Mouse (Mus musculus) megakaryocyte, embryonic 14.5 days (primary cell): ENCODE results near the gene Retnlb. TPM values are rescaled to one million over a fixed set of nuclear protein-coding genes. Genes with fewer than 3 reads are reported as not detected.
A peak's percentile ranks its signal among the peaks of the same experiment; 100 is the strongest.

Experiments used
- H3K27me3 ChIP-seq: replicated peaks from 2 replicates; pipeline ENCODE3; 2012; ENCODE audit warnings: inconsistent platforms
- H3K36me3 ChIP-seq: replicated peaks from 2 replicates; pipeline ENCODE3; 2012; ENCODE audit warnings: low read length, inconsistent platforms, mixed read lengths
- H3K4me1 ChIP-seq: 2 replicates; pipeline ENCODE4 v1.6.1; 2012; ENCODE audit warnings: inconsistent platforms
- H3K4me3 ChIP-seq: replicated peaks from 2 replicates; pipeline ENCODE3; 2012; ENCODE audit warnings: moderate library complexity, mild to moderate bottlenecking, inconsistent platforms
- H3K9me3 ChIP-seq: 2 replicates; pipeline ENCODE4 v1.6.1; 2012; ENCODE audit warnings: inconsistent platforms
- FLI1 ChIP-seq: IDR thresholded peaks from 2 replicates; pipeline ENCODE4 v1.6.1; 2012; ENCODE audit warnings: low read length, inconsistent platforms, mixed read lengths
- GATA1 ChIP-seq: IDR thresholded peaks from 3 replicates; pipeline ENCODE4 v1.6.1; 2012; ENCODE audit warnings: mixed read lengths, low read length, inconsistent platforms, borderline replicate concordance
- polyA plus RNA-seq: library from polyadenylated mRNA; stranded (reverse); fragments of >175 nt; gene quantifications from 2 replicates; pipeline ENCODE4 v1.2.3, GENCODE M21; 2012; ENCODE audit warnings: low replicate concordance; ENCODE audit not compliant: insufficient read depth

The Retnlb gene
- polyA plus RNA-seq = not detected in 2 replicates

DNA sequence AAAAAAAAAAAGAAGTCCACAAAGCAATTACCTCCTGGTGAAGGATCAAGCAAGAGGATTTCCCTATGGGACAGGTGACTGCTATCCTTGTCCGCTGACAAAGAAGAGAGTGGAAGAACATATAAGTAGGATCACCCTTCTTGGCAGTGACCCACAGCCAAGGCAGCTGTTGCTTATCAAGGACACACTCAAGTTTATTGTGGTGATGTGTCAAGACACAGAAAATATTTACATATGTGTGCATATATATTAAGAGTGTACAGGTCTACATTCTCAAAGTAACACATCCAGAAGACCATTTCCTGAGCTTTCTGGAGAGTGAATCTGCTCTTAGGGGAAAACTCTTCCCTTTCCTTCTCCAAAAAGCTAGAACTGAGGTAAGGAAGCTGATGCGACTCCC lies at the start of gene Retnlb:
Retnlb (plus strand) TSS at position 162 of the 400 bp plus-strand sequence.
- Histone ChIP-seq H3K27me3 (no peaks in the 10 kb centered on the region), H3K4me3 (no peak within 1 kb of the TSS), H3K9me3 (no peaks in the 10 kb centered on the region), H3K36me3 (no peaks in the 10 kb centered on the region), H3K4me1 (no peaks in the 10 kb centered on the region)
- TF ChIP-seq FLI1 (no peak), GATA1 (no peak)

GRCm38 (mm10) chr16:48769183-48769582 lies 47.5 kb upstream of the Retnlb start:
- H3K4me3 ChIP-seq = no peak overlapping the region
- no peaks in the 10 kb centered on the region for H3K4me1 ChIP-seq
- H3K9me3 ChIP-seq = no peaks in the 10 kb centered on the region
- H3K36me3 ChIP-seq = no peaks in the 10 kb centered on the region
- no peaks in the 10 kb centered on the region for H3K27me3 ChIP-seq
- TF ChIP-seq FLI1 (no peak), GATA1 (no peak)

DNA sequence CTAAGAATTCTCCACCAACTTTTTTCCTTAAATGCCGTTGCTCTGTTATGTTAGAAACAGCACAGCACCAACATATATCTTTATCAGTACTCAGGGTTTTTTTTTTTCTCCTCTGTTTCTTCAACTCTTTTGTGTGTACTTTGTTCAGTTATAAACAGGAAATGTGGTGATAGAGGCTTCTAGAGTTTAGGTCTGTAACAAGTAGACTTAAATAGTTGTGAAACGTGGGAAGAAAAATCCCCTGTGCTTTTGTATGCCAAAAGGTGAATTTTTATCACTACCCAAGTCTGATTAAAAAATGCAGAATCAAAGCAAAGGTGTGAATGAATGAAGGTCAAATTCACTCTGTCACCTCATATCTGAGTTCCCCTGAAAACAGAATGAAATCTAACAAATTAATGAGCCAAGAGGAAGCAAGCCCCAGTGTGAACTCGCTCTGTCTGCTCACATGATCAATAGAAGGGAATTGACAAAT lies 44.6 kb upstream of the Retnlb start, which contains the start of gene Trat1:
Trat1 (minus strand) TSS at position 51 of the 475 bp plus-strand sequence.
- Histone ChIP-seq H3K27me3 (no peaks in the 10 kb centered on the region), H3K4me3 (no peak within 1 kb of the TSS), H3K9me3 (no peaks in the 10 kb centered on the region), H3K4me1 (no peaks in the 10 kb centered on the region), H3K36me3 (no peaks in the 10 kb centered on the region)
- TF ChIP-seq FLI1 = no peak
- no peak for TF ChIP-seq GATA1

- no peaks in the 10 kb centered on the region for H3K4me1 ChIP-seq
- TF ChIP-seq FLI1 = no peak
- TF ChIP-seq GATA1 = no peak
Observed at GRCm38 (mm10) chr16:48777254-48777653, 39.4 kb upstream of the Retnlb start.

DNA sequence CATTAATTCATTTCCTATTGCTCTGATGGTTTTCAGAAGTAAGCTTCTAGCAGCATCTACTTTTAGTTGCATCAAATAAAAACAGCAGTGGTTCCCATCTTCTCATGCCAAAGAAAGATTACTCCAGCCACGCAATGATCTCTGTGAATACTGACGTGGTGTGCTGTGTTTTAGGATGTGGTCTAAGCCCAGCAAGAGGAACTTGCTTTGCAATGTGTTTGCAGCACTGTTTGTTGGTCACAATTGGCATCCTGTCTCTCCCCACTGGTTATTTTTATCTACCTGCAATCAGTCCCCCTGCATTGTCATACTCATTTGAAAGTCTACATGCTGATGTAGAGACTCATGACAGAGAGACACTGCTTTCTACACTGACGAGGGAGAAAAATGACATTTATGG lies 30.4 kb upstream of the Retnlb start:
- no peaks in the 10 kb centered on the region for H3K9me3 ChIP-seq
- H3K4me3 ChIP-seq = peak overlapping the region; percentile 1
- TF ChIP-seq FLI1 (no peak), GATA1 (no peak)
- H3K4me1 ChIP-seq = peaks cover 9% of the 10 kb centered on the region
- no peaks in the 10 kb centered on the region for H3K36me3 ChIP-seq
- H3K27me3 ChIP-seq = no peaks in the 10 kb centered on the region

More at GRCm38 (mm10) chr16:48777254-48777653, 39.4 kb upstream of the Retnlb start:
- Histone ChIP-seq H3K36me3 (no peaks in the 10 kb centered on the region), H3K27me3 (no peaks in the 10 kb centered on the region), H3K4me3 (no peak overlapping the region), H3K9me3 (no peaks in the 10 kb centered on the region)

- Histone ChIP-seq H3K27me3 (no peaks in the 10 kb centered on the region), H3K4me3 (no peak overlapping the region), H3K36me3 (no peaks in the 10 kb centered on the region), H3K4me1 (peaks cover 9% of the 10 kb centered on the region), H3K9me3 (no peaks in the 10 kb centered on the region)
- TF ChIP-seq FLI1 = no peak
- no peak for TF ChIP-seq GATA1
Observed at GRCm38 (mm10) chr16:48788704-48789185, 27.9 kb upstream of the Retnlb start.

- Histone ChIP-seq H3K36me3 (no peaks in the 10 kb centered on the region), H3K9me3 (no peaks in the 10 kb centered on the region), H3K4me1 (no peaks in the 10 kb centered on the region), H3K27me3 (no peaks in the 10 kb centered on the region), H3K4me3 (no peak overlapping the region)
- no peak for TF ChIP-seq GATA1
- TF ChIP-seq FLI1 = no peak
Observed at GRCm38 (mm10) chr16:48798285-48798684, 18.4 kb upstream of the Retnlb start.

- no peak overlapping the region for H3K4me3 ChIP-seq
- no peaks in the 10 kb centered on the region for H3K4me1 ChIP-seq
- TF ChIP-seq GATA1 (no peak), FLI1 (no peak)
- no peaks in the 10 kb centered on the region for H3K27me3 ChIP-seq
- no peaks in the 10 kb centered on the region for H3K36me3 ChIP-seq
- H3K9me3 ChIP-seq = no peaks in the 10 kb centered on the region
Observed at GRCm38 (mm10) chr16:48799470-48799869, 17.2 kb upstream of the Retnlb start.

- H3K36me3 ChIP-seq = no peaks in the 10 kb centered on the region
- TF ChIP-seq FLI1 = no peak
- TF ChIP-seq GATA1 = no peak
- no peaks in the 10 kb centered on the region for H3K4me1 ChIP-seq
- no peak overlapping the region for H3K4me3 ChIP-seq
- no peaks in the 10 kb centered on the region for H3K9me3 ChIP-seq
- no peaks in the 10 kb centered on the region for H3K27me3 ChIP-seq
Observed at GRCm38 (mm10) chr16:48800906-48801305, 15.8 kb upstream of the Retnlb start.

- TF ChIP-seq GATA1 = no peak
- TF ChIP-seq FLI1 = no peak
Observed at GRCm38 (mm10) chr16:48805412-48805811, 11.2 kb upstream of the Retnlb start.

More at GRCm38 (mm10) chr16:48805412-48805811, 11.2 kb upstream of the Retnlb start:
- Histone ChIP-seq H3K9me3 (no peaks in the 10 kb centered on the region), H3K36me3 (no peaks in the 10 kb centered on the region), H3K27me3 (no peaks in the 10 kb centered on the region), H3K4me3 (no peak overlapping the region), H3K4me1 (no peaks in the 10 kb centered on the region)
